Mouse (Mus musculus): Measurements from ENCODE around the gene Lrrc8b. TPM values are rescaled to one million over a fixed set of nuclear protein-coding genes. Genes with fewer than 3 reads are reported as not detected.

Gene Lrrc8b
- polyA plus RNA-seq, 1 experiment from 2014 or later = 4.7 TPM

DNA sequence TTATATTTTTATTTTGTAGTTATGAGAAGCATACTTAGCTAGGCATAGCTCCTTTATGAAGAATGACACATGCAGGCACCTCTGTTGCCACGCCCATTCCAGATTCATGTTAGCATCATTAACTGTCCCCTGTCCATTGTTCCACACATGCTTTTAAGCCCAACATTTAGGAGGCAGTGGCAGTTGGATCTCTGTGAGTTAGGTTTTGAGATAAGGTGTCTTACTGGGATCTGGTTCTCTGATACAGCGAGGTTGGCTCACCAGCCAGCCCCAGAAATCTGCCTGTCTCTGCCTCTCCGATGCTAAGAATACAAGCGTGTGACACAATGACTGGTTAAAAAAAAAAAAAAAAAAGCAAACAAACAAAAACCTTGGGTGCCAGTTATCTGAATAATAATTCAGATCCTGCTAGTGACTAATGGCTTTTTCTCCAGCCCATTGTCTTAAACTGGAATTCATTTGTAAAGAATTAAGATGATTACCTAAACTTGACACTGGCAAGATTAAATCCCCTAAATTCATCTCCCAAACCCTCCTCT lies 110.6 kb downstream of the Lrrc8b start:
- no peaks in the 10 kb centered on the region for H3K9me3 ChIP-seq (ENCODE audit: control insufficient read depth, low read length)
- no peak for DNase-seq (ENCODE audit: low spot score)
- no peak overlapping the region for H3K27ac ChIP-seq (replicated peaks)
- H3K27me3 ChIP-seq (ENCODE audit: control insufficient read depth, insufficient read depth, low read length) = no peaks in the 10 kb centered on the region
- no peak overlapping the region for H3K4me2 ChIP-seq (replicated peaks; ENCODE audit: low read depth)
- no peak for TF ChIP-seq EP300 (optimal IDR thresholded peaks at IDR 0.05)
- no peak for TF ChIP-seq CTCF (IDR thresholded peaks at IDR 0.05; ENCODE audit: low read depth)
- no peaks in the 10 kb centered on the region for H3K4me1 ChIP-seq (replicated peaks; ENCODE audit: control insufficient read depth, insufficient read depth)
- no peak overlapping the region for H3K9ac ChIP-seq (ENCODE audit: low read length)
- no peak overlapping the region for H3K4me3 ChIP-seq (ENCODE audit: low read depth, low read length)
- whole genome bisulfite sequencing = 87% methylated on average over 4 of the region's 4 CpGs
- no peak for ATAC-seq (ENCODE audit: low FRiP score, low TSS enrichment)
- H3K36me3 ChIP-seq (ENCODE audit: control insufficient read depth, insufficient read depth, low read length) = no peaks in the 10 kb centered on the region

DNA sequence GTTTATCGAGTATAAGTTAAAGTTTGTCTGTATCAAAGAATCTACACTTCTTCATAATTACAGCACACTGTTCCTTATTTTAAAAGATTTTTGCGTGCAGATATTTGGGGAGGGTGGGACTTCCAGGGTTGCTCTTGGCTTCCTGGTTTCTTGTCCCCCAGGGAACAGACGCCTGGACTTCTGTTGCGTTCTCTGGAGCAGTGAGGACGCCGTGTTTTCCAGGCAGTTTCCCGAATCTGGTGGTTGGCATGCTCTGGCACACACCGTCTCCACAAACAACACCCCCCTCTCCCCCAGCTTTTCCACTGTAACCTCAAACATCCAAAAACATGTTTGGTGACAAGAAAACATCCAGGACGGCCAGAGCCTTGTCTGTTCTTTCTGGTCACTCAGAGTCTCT lies 111.2 kb downstream of the Lrrc8b start:
- no peak for ATAC-seq (ENCODE audit: low FRiP score, low TSS enrichment)
- Histone ChIP-seq H3K4me1 (replicated peaks; ENCODE audit: control insufficient read depth, insufficient read depth) (no peaks in the 10 kb centered on the region), H3K36me3 (ENCODE audit: control insufficient read depth, insufficient read depth, low read length) (no peaks in the 10 kb centered on the region), H3K27me3 (ENCODE audit: control insufficient read depth, insufficient read depth, low read length) (no peaks in the 10 kb centered on the region), H3K27ac (replicated peaks) (no peak overlapping the region), H3K4me3 (ENCODE audit: low read depth, low read length) (no peak overlapping the region), H3K9ac (ENCODE audit: low read length) (no peak overlapping the region), H3K9me3 (ENCODE audit: control insufficient read depth, low read length) (no peaks in the 10 kb centered on the region), H3K4me2 (replicated peaks; ENCODE audit: low read depth) (no peak overlapping the region)
- DNase-seq (ENCODE audit: low spot score) = no peak
- TF ChIP-seq EP300 (optimal IDR thresholded peaks at IDR 0.05) (no peak), CTCF (IDR thresholded peaks at IDR 0.05; ENCODE audit: low read depth) (no peak)
- WGBS = 86% methylated on average over 9 of the region's 9 CpGs

- ATAC-seq (ENCODE audit: low FRiP score, low TSS enrichment) (0 out of 2 replicates have a peak, but pooled peaks have one; percentile 29), DNase-seq (ENCODE audit: low spot score) (no peak)
- Histone ChIP-seq H3K4me2 (replicated peaks; ENCODE audit: low read depth) (no peak overlapping the region), H3K36me3 (ENCODE audit: control insufficient read depth, insufficient read depth, low read length) (no peaks in the 10 kb centered on the region), H3K4me3 (ENCODE audit: low read depth, low read length) (no peak overlapping the region), H3K9ac (ENCODE audit: low read length) (no peak overlapping the region), H3K27ac (replicated peaks) (no peak overlapping the region), H3K9me3 (ENCODE audit: control insufficient read depth, low read length) (no peaks in the 10 kb centered on the region), H3K27me3 (ENCODE audit: control insufficient read depth, insufficient read depth, low read length) (no peaks in the 10 kb centered on the region), H3K4me1 (replicated peaks; ENCODE audit: control insufficient read depth, insufficient read depth) (no peaks in the 10 kb centered on the region)
- TF ChIP-seq CTCF (IDR thresholded peaks at IDR 0.05; ENCODE audit: low read depth) (no peak), EP300 (optimal IDR thresholded peaks at IDR 0.05) (no peak)
- WGBS = 76% methylated on average over 23 of the region's 23 CpGs
Measured at GRCm38 (mm10) chr5:105527477-105528331, 112.1 kb downstream of the Lrrc8b start.

- Histone ChIP-seq H3K9ac (ENCODE audit: low read length) (no peak overlapping the region), H3K4me1 (replicated peaks; ENCODE audit: control insufficient read depth, insufficient read depth) (no peaks in the 10 kb centered on the region), H3K27ac (replicated peaks) (no peak overlapping the region), H3K27me3 (ENCODE audit: control insufficient read depth, insufficient read depth, low read length) (no peaks in the 10 kb centered on the region), H3K4me2 (replicated peaks; ENCODE audit: low read depth) (no peak overlapping the region), H3K9me3 (ENCODE audit: control insufficient read depth, low read length) (no peaks in the 10 kb centered on the region), H3K4me3 (ENCODE audit: low read depth, low read length) (no peak overlapping the region), H3K36me3 (ENCODE audit: control insufficient read depth, insufficient read depth, low read length) (no peaks in the 10 kb centered on the region)
- TF ChIP-seq EP300 (optimal IDR thresholded peaks at IDR 0.05) = no peak
- TF ChIP-seq CTCF (IDR thresholded peaks at IDR 0.05; ENCODE audit: low read depth) = no peak
- 62% methylated on average over 6 of the region's 6 CpGs for WGBS
- DNase-seq (ENCODE audit: low spot score) (no peak), ATAC-seq (ENCODE audit: low FRiP score, low TSS enrichment) (no peak)
Measured at GRCm38 (mm10) chr5:105530576-105530975, 115.0 kb downstream of the Lrrc8b start.

DNA sequence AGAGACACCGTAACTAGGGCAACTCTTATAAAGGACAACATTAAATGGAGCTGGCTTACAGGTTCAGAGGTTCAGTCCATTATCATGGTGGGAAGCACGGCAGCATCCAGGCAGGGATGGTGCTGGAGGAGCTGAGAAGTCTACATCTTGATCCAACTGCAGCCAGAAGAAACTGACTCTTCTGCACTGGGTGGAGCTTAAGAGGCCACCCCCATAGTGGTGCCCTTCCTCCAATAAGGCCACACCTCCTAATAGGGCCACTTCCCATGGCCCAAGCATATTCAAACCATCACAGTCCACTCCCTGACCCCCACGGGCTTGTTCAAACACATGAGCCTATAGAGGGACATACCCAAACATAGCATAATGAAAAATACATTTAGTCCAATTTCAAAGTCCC lies 119.6 kb downstream of the Lrrc8b start:
- WGBS = 90% methylated on average over 3 of the region's 3 CpGs
- H3K4me2 ChIP-seq (replicated peaks; ENCODE audit: low read depth) = no peak overlapping the region
- TF ChIP-seq EP300 (optimal IDR thresholded peaks at IDR 0.05) (no peak), CTCF (IDR thresholded peaks at IDR 0.05; ENCODE audit: low read depth) (no peak)
- H3K27ac ChIP-seq (replicated peaks) = no peak overlapping the region
- H3K27me3 ChIP-seq (ENCODE audit: control insufficient read depth, insufficient read depth, low read length) = no peaks in the 10 kb centered on the region
- H3K36me3 ChIP-seq (ENCODE audit: control insufficient read depth, insufficient read depth, low read length) = no peaks in the 10 kb centered on the region
- ATAC-seq (ENCODE audit: low FRiP score, low TSS enrichment) = no peak
- H3K4me1 ChIP-seq (replicated peaks; ENCODE audit: control insufficient read depth, insufficient read depth) = no peaks in the 10 kb centered on the region
- DNase-seq (ENCODE audit: low spot score) = no peak
- no peaks in the 10 kb centered on the region for H3K9me3 ChIP-seq (ENCODE audit: control insufficient read depth, low read length)
- H3K4me3 ChIP-seq (ENCODE audit: low read depth, low read length) = no peak overlapping the region
- no peak overlapping the region for H3K9ac ChIP-seq (ENCODE audit: low read length)

- DNase-seq (ENCODE audit: low spot score) (no peak), ATAC-seq (ENCODE audit: low FRiP score, low TSS enrichment) (no peak)
- H3K36me3 ChIP-seq (ENCODE audit: control insufficient read depth, insufficient read depth, low read length) = no peaks in the 10 kb centered on the region
- H3K9me3 ChIP-seq (ENCODE audit: control insufficient read depth, low read length) = no peaks in the 10 kb centered on the region
- no peak overlapping the region for H3K9ac ChIP-seq (ENCODE audit: low read length)
- H3K27ac ChIP-seq (replicated peaks) = no peak overlapping the region
- H3K4me1 ChIP-seq (replicated peaks; ENCODE audit: control insufficient read depth, insufficient read depth) = no peaks in the 10 kb centered on the region
- no peak overlapping the region for H3K4me3 ChIP-seq (ENCODE audit: low read depth, low read length)
- WGBS = 93% methylated on average over 2 of the region's 2 CpGs
- H3K4me2 ChIP-seq (replicated peaks; ENCODE audit: low read depth) = no peak overlapping the region
- TF ChIP-seq CTCF (IDR thresholded peaks at IDR 0.05; ENCODE audit: low read depth) (no peak), EP300 (optimal IDR thresholded peaks at IDR 0.05) (no peak)
- no peaks in the 10 kb centered on the region for H3K27me3 ChIP-seq (ENCODE audit: control insufficient read depth, insufficient read depth, low read length)
Measured at GRCm38 (mm10) chr5:105536172-105536571, 120.6 kb downstream of the Lrrc8b start.

Measured in stomach, postnatal 0 days (tissue).